Mouse (Mus musculus) inflammation-experienced regulatory T-cells, adult 6 months (primary cell): ENCODE data around the gene Batf2. TPM values are rescaled to one million over a fixed set of nuclear protein-coding genes. Genes with fewer than 3 reads are reported as not detected.
"Not testable (repeated sequence)": the region's sequence is repeated elsewhere in the genome, so short reads cannot be mapped to it uniquely, and the experiment has no call there.

ENCODE experiments used
- ATAC-seq: one replicate; pipeline ENCODE4 v1.8.0; 2017
- polyA plus RNA-seq, 3 experiments: library from polyadenylated mRNA; unstranded; fragments of 100-300 nt; shearing (Covaris generic); gene quantifications; one replicate each; pipeline ENCODE4 v1.2.1; 2017

The Batf2 gene
- polyA plus RNA-seq = not detected

GRCm38 (mm10) chr19:6140678-6141393 is at the start of gene Batf2:
Gene Batf2, plus strand, starts transcription at chr19:6140983.
- ATAC-seq = peak; percentile 85

GRCm38 (mm10) chr19:6094119-6094518 is 46.7 kb upstream of the Batf2 start, which contains the start of gene AC131692.1:
Gene AC131692.1, plus strand, starts transcription at chr19:6094419.
- no peak for ATAC-seq

- no peak for ATAC-seq
These were observed 42.9 kb upstream of the Batf2 start for GRCm38 (mm10) chr19:6097847-6098246.

GRCm38 (mm10) chr19:6101186-6101585 is 39.6 kb upstream of the Batf2 start:
- no peak for ATAC-seq

GRCm38 (mm10) chr19:6102169-6102853 is 38.5 kb upstream of the Batf2 start:
- no peak for ATAC-seq

GRCm38 (mm10) chr19:6104476-6104875 is 36.3 kb upstream of the Batf2 start:
- no peak for ATAC-seq

GRCm38 (mm10) chr19:6105586-6105985 is 35.2 kb upstream of the Batf2 start, which contains the start of gene Naaladl1:
Gene Naaladl1, plus strand, starts transcription at chr19:6105782.
- no peak for ATAC-seq

- ATAC-seq = no peak
These were observed 27.7 kb upstream of the Batf2 start for GRCm38 (mm10) chr19:6113116-6113515.

GRCm38 (mm10) chr19:6116113-6116850 is 24.5 kb upstream of the Batf2 start:
- no peak for ATAC-seq

GRCm38 (mm10) chr19:6117346-6117985 is 23.3 kb upstream of the Batf2 start:
- no peak for ATAC-seq

- peak; percentile 96 for ATAC-seq
These were observed 22.7 kb upstream of the Batf2 start, which contains the start of gene Sac3d1 for GRCm38 (mm10) chr19:6117986-6118676. Gene Sac3d1, minus strand, starts transcription at chr19:6118650.

- ATAC-seq = no peak
These were observed 22.1 kb upstream of the Batf2 start for GRCm38 (mm10) chr19:6118677-6119185.

- ATAC-seq = no peak
These were observed 19.0 kb upstream of the Batf2 start for GRCm38 (mm10) chr19:6121761-6122160.

- ATAC-seq = no peak
These were observed 17.5 kb upstream of the Batf2 start for GRCm38 (mm10) chr19:6123330-6123729.

GRCm38 (mm10) chr19:6124898-6125297 is 15.9 kb upstream of the Batf2 start:
- no peak for ATAC-seq

GRCm38 (mm10) chr19:6126289-6126688 is 14.5 kb upstream of the Batf2 start:
- ATAC-seq = no peak

GRCm38 (mm10) chr19:6126789-6127580 is 13.8 kb upstream of the Batf2 start:
- ATAC-seq = no peak

GRCm38 (mm10) chr19:6127760-6128341 is 12.9 kb upstream of the Batf2 start, which contains the start of gene Snx15:
Gene Snx15, minus strand, starts transcription at chr19:6128304.
- ATAC-seq = peak; percentile 96

GRCm38 (mm10) chr19:6130414-6131128 is 10.2 kb upstream of the Batf2 start:
- ATAC-seq = not testable (repeated sequence)
